Mouse (Mus musculus) frontal cortex, adult 2 months (tissue): ENCODE measurements around the gene Upp2. TPM values are rescaled to one million over a fixed set of nuclear protein-coding genes. Genes with fewer than 3 reads are reported as not detected.

Experiments used
- DNase-seq, 2 experiments: peaks; one replicate each; pipeline ENCODE4 v3.0.0; 2022; ENCODE audit warnings: low spot score in 1 of 2; ENCODE audit errors: extremely low spot score in 1 of 2
- polyA plus RNA-seq: library from polyadenylated mRNA; depleted of rRNA; stranded (reverse); fragments of >200 nt; gene quantifications from 2 replicates; pipeline ENCODE4 v1.2.3, GENCODE M21; 2012

The Upp2 gene
- polyA plus RNA-seq, 1 experiment, result 41.0 TPM

- no peak for DNase-seq
These were observed 37.7 kb downstream of the Upp2 start for GRCm38 (mm10) chr2:58604791-58605190.

GRCm38 (mm10) chr2:58613720-58614119 lies 46.6 kb downstream of the Upp2 start:
- no peak for DNase-seq

DNA sequence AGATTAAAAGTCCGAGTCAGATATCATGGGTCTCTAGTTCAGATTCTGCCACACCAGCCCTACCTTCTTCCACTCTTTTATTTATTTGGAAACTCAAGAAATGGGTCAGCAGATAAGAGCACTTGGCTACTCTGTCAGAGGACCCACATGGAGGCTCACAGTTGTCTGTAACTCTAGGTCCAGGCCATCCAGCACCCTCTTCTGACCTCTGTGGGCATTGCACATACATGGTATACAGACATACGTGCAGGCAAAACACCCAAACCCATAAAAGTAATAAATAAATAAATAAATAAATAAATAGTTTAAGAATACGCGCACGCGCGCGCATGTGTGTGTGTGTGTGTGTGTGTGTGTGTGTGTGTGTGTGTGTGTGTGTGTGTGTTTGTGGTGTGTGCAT lies 47.8 kb downstream of the Upp2 start:
- DNase-seq, result no peak

GRCm38 (mm10) chr2:58615766-58616165 lies 48.7 kb downstream of the Upp2 start:
- no peak for DNase-seq

DNA sequence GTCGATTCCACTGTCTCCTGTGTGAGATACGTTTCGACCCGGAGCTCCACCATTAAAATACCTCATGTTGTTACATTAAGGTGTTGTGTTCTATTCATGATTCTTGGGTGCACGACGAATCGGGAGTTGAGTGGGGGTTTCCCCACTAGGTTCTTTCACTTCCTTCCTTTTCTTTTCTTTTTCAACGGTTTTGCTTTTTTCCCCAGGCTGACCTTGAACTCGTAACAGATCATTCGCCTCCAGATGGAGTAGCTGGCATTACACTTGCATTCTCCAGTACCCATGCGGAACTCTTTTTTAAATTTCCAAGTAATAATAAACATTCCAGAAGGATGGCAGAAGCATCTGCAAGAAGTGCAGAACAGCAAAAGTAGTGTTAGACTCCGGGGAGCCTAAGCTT lies 58.1 kb downstream of the Upp2 start:
- no peak for DNase-seq

DNA sequence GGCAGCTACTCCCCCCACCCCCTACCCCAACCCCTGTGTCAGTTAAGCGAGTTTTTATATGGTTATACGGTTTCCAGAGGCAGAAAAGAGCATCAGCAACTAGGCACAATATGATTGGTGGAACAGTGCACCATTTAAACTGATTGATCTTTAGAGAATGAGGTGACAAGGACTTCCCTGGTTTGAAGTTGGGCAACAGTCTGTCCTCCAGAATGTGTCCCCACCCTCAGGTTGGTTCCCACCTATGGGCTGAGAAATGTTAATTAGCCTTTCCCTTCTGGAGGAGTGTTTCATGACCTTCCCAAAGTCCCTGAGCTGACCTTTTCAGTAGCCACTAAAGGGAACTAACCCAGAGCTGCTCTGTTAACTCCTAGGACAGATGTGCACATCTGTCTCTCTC lies 58.6 kb downstream of the Upp2 start:
- no peak for DNase-seq

GRCm38 (mm10) chr2:58626136-58626769 lies 59.2 kb downstream of the Upp2 start:
- no peak for DNase-seq

DNA sequence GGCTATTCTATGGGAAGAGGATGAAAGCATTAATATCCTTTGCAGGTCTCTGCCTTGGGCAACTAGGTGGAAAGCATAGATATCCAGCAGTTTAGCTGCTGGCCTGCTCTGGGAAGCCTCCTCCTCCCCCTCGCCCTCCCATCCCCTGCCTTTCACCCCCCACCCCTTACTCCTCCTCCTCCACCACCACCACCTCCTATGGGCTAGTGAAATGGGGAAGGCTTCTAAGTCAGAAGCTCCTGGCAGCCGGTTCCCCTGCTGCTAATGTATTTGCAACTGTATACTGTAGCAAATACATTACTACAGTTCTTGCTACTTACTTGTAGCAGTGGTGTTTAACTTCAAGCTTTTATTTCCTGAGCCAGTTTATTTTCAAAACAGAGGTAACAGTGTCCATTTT lies 60.9 kb downstream of the Upp2 start:
- DNase-seq, result no peak

DNA sequence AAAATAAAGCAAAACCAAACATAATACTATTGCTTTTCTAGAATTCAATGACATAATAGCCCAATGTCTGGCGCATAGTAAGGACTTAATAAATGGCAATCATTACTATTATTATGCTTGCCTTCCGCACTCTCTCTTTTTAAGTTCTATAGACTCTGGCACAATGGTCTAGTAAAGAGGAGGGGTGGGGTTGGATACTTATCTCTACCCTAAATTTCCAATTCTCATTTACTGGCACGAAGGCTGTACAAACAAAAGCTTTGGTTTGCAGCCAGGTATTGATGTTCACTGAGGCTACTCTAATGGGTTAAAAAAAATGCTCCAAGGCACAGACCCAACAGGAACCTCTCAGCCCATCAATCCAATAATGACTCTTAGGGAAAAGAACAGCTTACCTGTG lies 61.9 kb downstream of the Upp2 start:
- no peak for DNase-seq

DNA sequence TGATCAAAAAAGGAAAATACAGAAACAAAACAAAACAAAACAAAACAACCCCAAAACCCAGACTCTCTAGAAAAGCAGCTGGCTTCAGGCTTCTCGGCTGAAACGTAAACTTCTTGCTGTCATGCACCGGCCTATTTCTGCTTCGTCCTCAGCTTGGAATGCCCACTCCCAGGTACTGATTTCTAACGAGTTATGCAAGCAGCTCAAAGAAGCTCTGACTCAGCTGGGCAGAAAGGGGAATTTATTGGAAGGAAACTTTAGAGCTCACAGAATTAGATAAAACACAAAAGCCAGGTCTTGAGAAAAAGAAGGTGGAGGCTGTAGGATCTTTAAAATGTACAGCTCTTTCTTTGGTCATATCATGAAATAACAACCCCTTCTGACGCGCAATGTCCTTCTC lies 62.3 kb downstream of the Upp2 start:
- DNase-seq, result no peak

DNA sequence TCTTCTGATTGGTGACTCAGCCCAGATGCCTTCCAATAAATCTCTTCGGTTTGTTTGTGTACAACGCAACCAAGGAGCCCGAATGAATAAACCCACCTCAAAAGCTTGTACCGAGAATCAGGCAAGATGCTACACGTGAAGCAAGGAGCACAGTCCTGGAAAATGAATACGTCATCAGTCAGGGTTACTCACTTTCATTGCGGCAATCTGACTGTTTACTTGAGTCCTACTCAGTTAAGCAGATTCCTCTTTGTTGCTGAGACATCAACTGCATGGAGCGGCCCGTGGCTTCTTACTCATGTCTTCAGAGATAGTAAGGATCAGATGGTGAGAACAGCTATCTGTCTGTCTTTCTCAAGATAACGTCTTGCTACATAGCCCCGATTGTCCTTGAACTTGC lies 66.7 kb downstream of the Upp2 start:
- no peak for DNase-seq

- peak; percentile 86 to 90 for DNase-seq
These were observed 74.9 kb downstream of the Upp2 start for GRCm38 (mm10) chr2:58641761-58642555.

DNA sequence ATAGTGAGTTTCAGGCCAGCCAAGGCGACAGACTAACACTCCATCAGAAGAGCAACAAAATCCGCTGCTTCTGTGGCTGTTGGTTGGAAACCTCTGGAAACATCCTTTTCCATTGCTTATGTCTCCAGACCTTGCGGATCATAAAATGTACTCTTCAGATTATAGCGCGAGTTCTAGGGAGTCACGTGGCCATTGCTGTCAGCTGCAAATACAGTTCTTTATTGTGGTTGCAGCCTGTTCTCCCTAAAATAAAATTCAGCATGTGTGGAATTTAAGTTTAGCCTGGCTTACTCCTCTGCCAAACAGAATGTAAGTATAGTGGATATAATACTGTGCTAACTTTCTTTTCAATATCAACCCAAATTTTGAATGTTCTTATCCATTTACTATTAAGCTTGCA lies 78.6 kb downstream of the Upp2 start:
- peak; percentile 27 to 50 for DNase-seq

- no peak for DNase-seq
These were observed 88.1 kb downstream of the Upp2 start for GRCm38 (mm10) chr2:58655169-58655568.

DNA sequence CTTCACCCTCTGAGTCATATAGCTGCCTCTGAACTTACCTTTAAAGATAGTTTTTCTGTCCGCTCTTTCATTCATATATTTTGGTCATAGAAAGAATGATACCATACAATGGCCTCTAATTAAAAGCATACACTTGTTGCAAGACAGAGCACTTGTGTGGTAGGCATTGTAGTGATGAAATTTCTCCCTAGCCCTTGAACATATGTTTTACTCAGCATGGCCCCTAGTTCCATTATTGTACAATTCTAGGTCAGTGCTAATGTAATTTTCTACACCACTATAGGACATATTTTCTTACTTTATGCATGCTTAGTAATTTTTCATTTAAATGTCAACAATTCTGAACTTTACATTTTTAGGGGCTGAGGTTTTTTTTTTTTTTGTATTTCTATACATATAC lies 89.9 kb downstream of the Upp2 start:
- no peak for DNase-seq

- no peak for DNase-seq
These were observed 90.8 kb downstream of the Upp2 start for GRCm38 (mm10) chr2:58657855-58658254.

GRCm38 (mm10) chr2:58660591-58660990 lies 93.5 kb downstream of the Upp2 start:
- no peak for DNase-seq

GRCm38 (mm10) chr2:58661116-58661515 lies 94.0 kb downstream of the Upp2 start:
- no peak for DNase-seq

DNA sequence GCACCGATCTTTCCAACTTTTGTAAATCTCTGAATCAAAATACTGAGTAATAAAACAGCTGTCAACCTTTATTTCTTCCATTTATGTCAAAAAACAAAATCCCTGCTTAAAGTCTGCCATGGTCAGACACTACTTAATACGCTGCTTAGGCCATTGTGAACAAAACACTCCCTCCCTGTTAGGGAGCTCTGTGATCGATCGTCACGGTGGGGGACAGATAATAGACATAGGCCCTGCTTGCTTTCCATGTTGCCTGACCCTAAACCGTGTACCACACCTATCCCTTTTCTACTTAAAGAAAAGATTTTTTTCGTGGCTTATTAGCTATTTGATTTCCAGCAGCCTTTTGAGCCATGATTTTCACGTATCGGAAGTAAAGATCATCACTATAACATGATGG lies 95.6 kb downstream of the Upp2 start:
- no peak for DNase-seq

- no peak for DNase-seq
These were observed 96.5 kb downstream of the Upp2 start for GRCm38 (mm10) chr2:58663404-58664120.

DNA sequence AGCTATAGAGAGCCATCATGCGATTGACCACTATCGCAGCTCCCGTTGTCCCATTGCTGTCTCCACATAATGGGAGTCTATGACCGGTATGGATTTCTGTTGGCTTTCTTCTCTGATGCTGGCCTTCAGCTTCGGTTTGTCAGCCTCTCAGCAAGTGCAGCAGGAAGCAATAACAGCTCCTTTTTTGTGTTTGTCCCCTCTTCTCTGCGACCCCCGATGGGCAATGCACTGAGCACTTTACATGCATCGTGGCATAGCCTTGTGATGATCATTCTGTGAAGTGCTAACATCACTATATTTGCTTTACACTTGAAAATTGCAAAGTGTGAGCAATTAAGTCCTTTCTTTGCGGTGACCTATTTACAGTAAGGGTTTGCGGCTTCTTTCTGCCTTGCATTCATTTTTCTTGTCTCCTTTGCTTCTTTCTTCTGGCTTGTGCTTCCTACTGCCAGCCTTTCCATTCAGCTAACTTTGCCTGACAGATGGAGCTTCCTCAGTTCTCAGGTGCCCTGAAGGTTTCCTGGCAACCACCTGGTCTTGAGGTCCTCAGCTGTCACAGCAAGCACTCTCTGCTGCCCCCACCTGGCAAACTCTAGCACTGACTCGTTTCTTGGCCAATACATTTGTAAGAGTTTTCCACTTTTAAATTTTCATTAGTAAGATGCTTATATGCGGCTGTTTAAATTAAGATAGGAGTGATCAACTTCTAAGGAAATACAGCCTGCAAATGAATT lies 98.2 kb downstream of the Upp2 start:
- DNase-seq, result peak in 1 of 2 experiments; percentile 87
